Mouse (Mus musculus): ENCODE data around the gene Gm14409. TPM values are rescaled to one million over a fixed set of nuclear protein-coding genes. Genes with fewer than 3 reads are reported as not detected.
"Not testable (repeated sequence)": the region's sequence is repeated elsewhere in the genome, so short reads cannot be mapped to it uniquely, and the experiment has no call there.

Gm14409 gene
- not detected in 2 replicates for polyA plus RNA-seq (2016; fragmentation: Nextera tagmentation; extraction: Ambion mirVana)

DNA sequence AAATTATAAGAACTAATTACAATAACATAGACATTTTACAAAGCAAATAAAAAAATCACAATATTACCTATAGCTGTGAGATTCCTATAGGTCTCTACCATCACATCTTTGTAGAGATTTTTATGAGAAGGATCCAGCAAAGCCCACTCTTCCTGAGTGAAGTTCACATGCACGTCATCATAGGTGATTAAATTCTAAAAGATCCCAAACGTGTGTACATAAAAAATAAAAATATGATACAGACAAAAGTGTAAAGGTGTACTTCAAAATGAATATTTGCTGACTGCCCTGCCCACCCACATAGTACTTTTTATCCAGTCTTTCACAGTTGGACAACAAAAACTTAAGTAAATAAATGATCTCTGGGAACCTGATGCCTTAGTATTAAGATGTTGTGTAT is at the start of gene Gm14409:
TSS of gene Gm14409 (minus strand) at position 101 of the 400 bp plus-strand sequence.
- H3K27me3 ChIP-seq (ENCODE audit: low read depth, poor library complexity, severe bottlenecking); H3K4me3 ChIP-seq; H3K9me3 ChIP-seq (replicated peaks); H3K27ac ChIP-seq; H3K36me3 ChIP-seq; H3K4me1 ChIP-seq; DNase-seq (ENCODE audit: low spot score): not testable (repeated sequence)
- WGBS, result no CpG with 5 or more reads among the region's 2 CpGs

GRCm38 (mm10) chr2:177309627-177310026 is 42.8 kb upstream of the Gm14409 start:
- H3K4me3 ChIP-seq; H3K9me3 ChIP-seq (replicated peaks); DNase-seq (ENCODE audit: low spot score); H3K4me1 ChIP-seq; H3K27me3 ChIP-seq (ENCODE audit: low read depth, poor library complexity, severe bottlenecking); H3K36me3 ChIP-seq; H3K27ac ChIP-seq: not testable (repeated sequence)
- WGBS, result 92% methylated on average over 4 of the region's 4 CpGs

DNA sequence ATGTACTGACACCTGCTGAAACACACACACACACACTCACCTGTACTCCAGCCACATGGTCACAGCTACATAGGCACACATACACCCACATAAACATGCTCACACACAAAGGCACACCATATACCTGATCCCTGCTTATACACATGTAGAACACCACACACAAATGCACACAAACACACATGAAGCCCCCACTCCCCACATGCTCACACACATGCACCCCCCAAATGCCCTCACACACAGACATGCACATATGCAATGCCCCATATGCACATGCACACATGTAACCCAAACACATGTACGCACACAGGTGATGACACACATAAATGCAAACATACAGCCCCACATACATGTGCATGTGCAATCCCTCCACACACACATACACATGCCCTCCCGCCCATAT is 38.1 kb upstream of the Gm14409 start:
- H3K4me1 ChIP-seq; H3K36me3 ChIP-seq; H3K27me3 ChIP-seq (ENCODE audit: low read depth, poor library complexity, severe bottlenecking); H3K4me3 ChIP-seq; H3K27ac ChIP-seq; H3K9me3 ChIP-seq (replicated peaks); DNase-seq (ENCODE audit: low spot score): not testable (repeated sequence)
- no CpG with 5 or more reads among the region's 2 CpGs for WGBS

DNA sequence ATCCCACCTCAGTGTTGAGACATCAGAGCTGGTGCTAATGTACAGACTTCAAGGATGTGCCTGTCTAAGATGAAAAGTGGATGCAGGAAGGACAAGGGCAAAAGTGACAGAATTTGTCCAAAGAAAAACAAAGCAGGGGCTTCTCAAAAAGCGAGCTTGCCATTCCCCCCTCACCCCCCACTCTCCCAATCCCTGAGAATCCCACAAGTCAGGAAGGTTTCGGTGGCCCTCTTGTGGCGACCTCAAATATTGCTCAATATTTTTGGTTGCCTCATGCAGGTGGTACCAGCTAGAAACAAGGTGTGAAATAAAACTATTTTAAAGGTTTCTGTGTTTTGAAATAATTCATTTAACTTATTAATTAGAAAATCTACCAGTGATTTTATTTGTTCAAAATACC is 16.9 kb upstream of the Gm14409 start:
- H3K36me3 ChIP-seq; H3K9me3 ChIP-seq (replicated peaks): not testable (repeated sequence)
- WGBS, result 33% methylated on average over 3 of the region's 3 CpGs

GRCm38 (mm10) chr2:177277754-177278153 is 10.9 kb upstream of the Gm14409 start:
- not testable (repeated sequence) for DNase-seq (ENCODE audit: low spot score); H3K4me3 ChIP-seq; H3K36me3 ChIP-seq; H3K27me3 ChIP-seq (ENCODE audit: low read depth, poor library complexity, severe bottlenecking); H3K9me3 ChIP-seq (replicated peaks); H3K27ac ChIP-seq; H3K4me1 ChIP-seq
- 79% methylated on average over 2 of the region's 2 CpGs for WGBS

More for the DNA sequence above, 16.9 kb upstream of the Gm14409 start:
- not testable (repeated sequence) for H3K27me3 ChIP-seq (ENCODE audit: low read depth, poor library complexity, severe bottlenecking); DNase-seq (ENCODE audit: low spot score); H3K27ac ChIP-seq; H3K4me3 ChIP-seq; H3K4me1 ChIP-seq

DNA sequence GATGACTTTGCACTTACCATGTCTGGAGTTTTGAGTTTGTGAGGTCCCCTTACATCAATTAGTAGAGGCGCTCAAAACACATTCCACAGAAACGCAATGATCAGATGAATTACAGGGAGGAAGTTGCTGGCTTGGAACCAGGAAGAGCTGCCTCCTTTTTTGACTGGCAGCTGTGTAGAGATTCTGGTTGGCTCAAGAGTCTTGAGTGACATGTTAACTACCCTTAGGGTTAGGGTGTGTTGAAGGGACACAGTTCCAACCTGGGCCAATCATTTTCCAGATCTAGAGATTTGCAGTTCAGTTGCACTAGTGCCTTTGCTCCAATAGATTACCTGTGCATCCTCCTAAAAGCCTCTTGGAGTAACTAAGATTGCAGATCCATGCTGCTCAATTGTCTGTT is 5.4 kb upstream of the Gm14409 start:
- H3K4me3 ChIP-seq; H3K27ac ChIP-seq; H3K9me3 ChIP-seq (replicated peaks); H3K4me1 ChIP-seq; H3K27me3 ChIP-seq (ENCODE audit: low read depth, poor library complexity, severe bottlenecking); H3K36me3 ChIP-seq; DNase-seq (ENCODE audit: low spot score): not testable (repeated sequence)
- WGBS, result 89% methylated on average over 2 of the region's 2 CpGs

- H3K4me1 ChIP-seq; H3K27ac ChIP-seq; H3K9me3 ChIP-seq (replicated peaks); H3K4me3 ChIP-seq; DNase-seq (ENCODE audit: low spot score); H3K27me3 ChIP-seq (ENCODE audit: low read depth, poor library complexity, severe bottlenecking); H3K36me3 ChIP-seq: not testable (repeated sequence)
- WGBS, result 90% methylated on average over 2 of the region's 2 CpGs
Measured at GRCm38 (mm10) chr2:177247449-177247848, 19.4 kb downstream of the Gm14409 start.

DNA sequence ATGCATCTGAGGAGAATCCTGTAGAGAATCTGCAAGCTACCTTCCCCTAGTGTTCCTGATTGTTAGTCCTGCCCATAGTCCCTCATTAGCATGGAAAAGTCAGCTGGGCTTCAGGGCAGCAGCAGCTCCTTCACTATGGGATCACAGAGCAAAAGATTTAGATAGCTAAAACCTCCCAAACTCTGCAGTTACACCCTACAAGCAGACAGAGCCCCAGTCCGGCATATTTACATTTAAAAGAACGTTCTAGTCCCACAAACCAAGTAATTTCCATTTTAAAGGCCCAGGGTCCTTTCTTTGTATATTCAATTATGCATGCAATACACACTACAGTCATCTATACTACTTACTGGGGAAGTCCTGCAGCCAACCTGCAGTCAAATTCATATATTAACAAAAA is 36.4 kb downstream of the Gm14409 start:
- H3K4me3 ChIP-seq; H3K9me3 ChIP-seq (replicated peaks); H3K36me3 ChIP-seq; DNase-seq (ENCODE audit: low spot score); H3K4me1 ChIP-seq; H3K27ac ChIP-seq; H3K27me3 ChIP-seq (ENCODE audit: low read depth, poor library complexity, severe bottlenecking): not testable (repeated sequence)
- 64% methylated on average over 2 of the region's 2 CpGs for WGBS

Other genes starting within 250 kb of the Gm14409 start
- 0.13 TPM in 1 of 2 replicates, not detected in the other for gene Gm14401, start 192.7 kb downstream of the Gm14409 start, polyA plus RNA-seq (2016; fragmentation: Nextera tagmentation; extraction: Ambion mirVana)
- gene Gm14410, start 60.6 kb downstream of the Gm14409 start, polyA plus RNA-seq (2016; fragmentation: Nextera tagmentation; extraction: Ambion mirVana), result 20.7 and 29.7 TPM in 2 replicates
- 0.19 and 0.41 TPM in 2 replicates for gene Gm14412, start 57.3 kb upstream of the Gm14409 start, polyA plus RNA-seq (2016; fragmentation: Nextera tagmentation; extraction: Ambion mirVana)
- 7.6 and 8.0 TPM in 2 replicates for gene Gm14418, start 131.3 kb upstream of the Gm14409 start, polyA plus RNA-seq (2016; fragmentation: Nextera tagmentation; extraction: Ambion mirVana)
- 10.4 and 12.7 TPM in 2 replicates for gene Zfp970, start 197.7 kb upstream of the Gm14409 start, polyA plus RNA-seq (2016; fragmentation: Nextera tagmentation; extraction: Ambion mirVana)
- gene Gm14403, start 231.2 kb upstream of the Gm14409 start, polyA plus RNA-seq (2016; fragmentation: Nextera tagmentation; extraction: Ambion mirVana), result 5.4 and 8.2 TPM in 2 replicates